Mouse (Mus musculus): ENCODE results near the gene Glcci1.

The Glcci1 gene

DNA sequence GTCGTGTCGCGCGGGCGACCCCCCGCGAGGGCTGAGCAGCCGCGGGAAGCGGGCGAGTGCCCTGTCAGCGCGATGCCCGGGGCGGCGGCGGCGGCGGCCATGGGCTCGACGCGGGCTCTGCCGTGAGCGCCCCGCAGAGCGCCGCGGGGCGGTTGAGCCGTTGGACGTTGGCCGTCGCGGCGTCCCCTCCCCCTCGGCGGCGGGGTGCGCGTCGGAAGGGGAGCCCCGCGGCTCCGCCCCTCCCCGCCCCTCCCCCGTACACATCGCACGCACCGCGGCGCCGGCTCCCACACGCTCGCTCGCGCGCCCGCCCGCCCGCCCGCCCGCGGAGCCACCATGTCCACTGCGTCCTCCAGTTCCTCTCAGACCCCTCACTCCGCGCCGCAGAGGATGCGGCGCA lies at the start of gene Glcci1:
Gene Glcci1 (plus strand): TSS at position 50 of the 400 bp plus-strand sequence.
- DNase-seq (ENCODE audit: low read depth, low spot score) = peak; percentile 89

DNA sequence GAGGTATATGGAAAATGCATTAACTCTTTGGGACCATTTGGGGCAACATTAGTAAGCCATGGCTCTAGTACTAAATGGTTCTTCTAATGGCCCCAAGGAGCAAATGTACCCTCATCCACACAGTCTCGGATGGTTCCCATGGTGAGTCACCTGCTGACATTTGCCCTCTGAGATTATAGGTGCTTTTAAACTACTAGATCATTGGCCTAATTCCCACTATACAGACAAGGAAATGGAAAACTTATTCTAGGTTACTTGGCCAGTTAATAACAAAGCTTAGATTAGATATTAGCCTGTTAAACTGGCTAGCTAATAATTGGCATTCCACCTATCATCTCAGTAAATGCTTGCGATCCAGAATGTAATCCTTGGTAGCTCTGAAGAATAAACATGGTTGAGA lies 47.0 kb upstream of the Glcci1 start:
- no peak for DNase-seq (ENCODE audit: low read depth, low spot score)

DNA sequence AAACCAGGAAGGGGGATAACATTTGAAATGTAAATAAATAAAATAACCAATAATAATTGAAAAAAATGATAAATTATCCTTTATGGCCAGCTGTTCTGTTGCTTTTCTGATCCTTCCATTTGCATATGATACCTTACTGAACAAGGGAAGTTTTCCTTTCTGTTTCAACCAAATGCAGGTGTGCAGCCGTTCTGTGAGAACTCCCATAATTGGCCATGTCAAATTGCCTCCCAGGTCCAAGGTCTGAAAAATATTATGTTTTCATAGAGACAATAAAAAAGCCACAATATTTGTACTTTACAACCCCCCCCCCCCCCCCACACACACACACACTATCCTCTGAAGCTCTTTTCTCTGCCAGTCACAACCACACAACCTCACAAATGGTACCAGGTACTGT lies 44.0 kb upstream of the Glcci1 start:
- DNase-seq (ENCODE audit: low read depth, low spot score) = no peak

DNA sequence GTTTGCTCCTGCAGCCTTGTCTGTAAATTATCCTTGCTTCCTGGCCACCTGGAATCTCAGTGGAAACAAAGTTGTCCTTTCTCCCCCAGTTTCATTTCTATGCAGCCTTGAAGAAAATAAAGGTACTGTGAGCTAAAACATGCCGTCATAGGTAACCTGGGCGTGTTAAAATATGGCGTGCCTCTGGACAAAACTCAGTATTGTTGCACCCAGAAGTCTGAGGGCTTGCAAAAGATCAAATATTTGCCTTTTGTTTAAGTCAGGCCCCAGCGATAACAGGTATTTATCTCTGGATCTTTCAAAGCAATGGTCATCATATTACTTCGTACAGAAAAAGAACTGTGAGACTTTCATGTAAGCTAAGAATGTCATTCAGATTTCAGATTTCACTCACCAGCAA lies 43.4 kb upstream of the Glcci1 start:
- no peak for DNase-seq (ENCODE audit: low read depth, low spot score)

GRCm38 (mm10) chr6:8467667-8468337 lies 41.6 kb upstream of the Glcci1 start:
- DNase-seq (ENCODE audit: low read depth, low spot score) = no peak

DNA sequence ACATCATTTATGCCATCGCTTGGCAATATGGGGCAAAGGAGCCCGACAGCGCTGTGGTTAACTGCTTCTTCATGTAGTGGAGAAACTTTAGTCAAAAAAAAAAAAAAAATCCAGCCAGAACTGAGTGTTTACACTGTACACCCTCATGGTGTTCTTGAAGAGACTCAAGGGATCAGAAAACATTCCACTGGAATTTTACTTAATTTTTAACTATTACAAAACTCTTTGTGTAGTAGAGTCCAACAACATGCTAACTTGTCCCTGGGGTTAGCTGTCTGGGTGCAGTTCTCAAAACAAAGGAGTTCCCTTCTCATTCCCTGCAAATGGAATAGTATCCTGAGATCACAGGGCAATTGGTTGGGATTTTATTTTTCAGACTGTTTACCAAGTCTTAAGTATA lies 39.5 kb upstream of the Glcci1 start:
- no peak for DNase-seq (ENCODE audit: low read depth, low spot score)

- DNase-seq (ENCODE audit: low read depth, low spot score) = no peak
These were observed 37.3 kb upstream of the Glcci1 start for GRCm38 (mm10) chr6:8472125-8472524.

- no peak for DNase-seq (ENCODE audit: low read depth, low spot score)
These were observed 36.5 kb upstream of the Glcci1 start for GRCm38 (mm10) chr6:8472915-8473314.

DNA sequence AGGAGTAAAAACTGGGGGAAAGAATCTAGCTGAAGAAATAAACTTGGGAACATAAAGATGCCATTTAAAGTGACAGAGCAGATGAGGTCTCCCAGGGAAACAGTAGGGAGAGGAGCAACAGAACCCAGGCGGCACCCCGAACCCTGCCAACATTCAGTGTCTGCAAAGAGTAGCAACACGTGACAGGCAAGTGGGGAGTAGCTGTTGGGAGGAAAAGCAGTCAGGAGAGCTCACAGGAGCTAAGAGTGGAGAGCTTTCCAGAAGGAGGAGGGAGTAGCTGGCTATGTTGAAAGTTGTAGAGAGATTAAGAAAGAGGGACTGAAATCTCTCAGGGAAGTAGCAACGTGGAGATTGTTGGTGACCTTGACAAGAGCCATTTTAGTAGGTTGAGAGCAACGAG lies 35.9 kb upstream of the Glcci1 start:
- no peak for DNase-seq (ENCODE audit: low read depth, low spot score)

GRCm38 (mm10) chr6:8474316-8474715 lies 35.1 kb upstream of the Glcci1 start:
- DNase-seq (ENCODE audit: low read depth, low spot score) = no peak

DNA sequence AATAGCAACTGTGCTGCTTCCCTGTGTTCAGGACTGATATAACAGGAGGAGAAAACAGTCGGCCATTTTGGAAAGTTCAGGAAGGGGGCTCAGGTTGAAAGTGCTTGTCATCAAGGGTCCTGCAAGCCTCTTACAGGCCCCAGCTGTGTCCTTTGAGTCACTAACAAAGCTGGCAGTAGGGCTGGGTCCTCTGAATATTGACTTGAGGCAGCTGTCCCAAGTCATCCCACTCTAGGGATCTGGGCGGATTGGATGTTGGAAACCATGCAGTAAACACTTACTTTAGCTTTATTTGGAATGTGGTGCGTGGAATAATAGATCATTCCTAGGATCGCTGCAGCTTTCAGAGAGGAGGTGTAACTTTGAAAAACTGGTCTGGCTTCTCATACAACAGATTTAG lies 34.6 kb upstream of the Glcci1 start:
- no peak for DNase-seq (ENCODE audit: low read depth, low spot score)

DNA sequence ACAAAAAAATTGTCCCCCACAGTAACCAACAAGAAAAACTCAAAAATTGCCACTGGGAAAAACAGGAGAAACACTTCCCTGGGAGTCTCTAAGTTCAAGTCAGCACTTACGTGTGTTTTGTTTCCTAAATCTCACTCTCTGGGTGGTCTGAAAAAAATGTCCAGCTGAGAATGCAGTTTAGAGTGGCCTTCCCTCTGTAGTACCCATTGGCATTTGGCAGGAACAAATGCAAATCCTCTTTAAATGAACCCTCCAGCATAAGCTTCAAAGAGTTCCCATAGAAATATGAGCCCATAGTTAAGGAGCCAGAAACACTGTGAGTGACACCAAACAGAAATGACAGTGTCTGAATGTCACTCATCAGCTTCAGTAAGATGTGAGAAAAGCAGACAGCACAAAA lies 30.2 kb upstream of the Glcci1 start:
- DNase-seq (ENCODE audit: low read depth, low spot score) = no peak

GRCm38 (mm10) chr6:8484437-8485275 lies 24.7 kb upstream of the Glcci1 start:
- DNase-seq (ENCODE audit: low read depth, low spot score) = peak; percentile 54

DNA sequence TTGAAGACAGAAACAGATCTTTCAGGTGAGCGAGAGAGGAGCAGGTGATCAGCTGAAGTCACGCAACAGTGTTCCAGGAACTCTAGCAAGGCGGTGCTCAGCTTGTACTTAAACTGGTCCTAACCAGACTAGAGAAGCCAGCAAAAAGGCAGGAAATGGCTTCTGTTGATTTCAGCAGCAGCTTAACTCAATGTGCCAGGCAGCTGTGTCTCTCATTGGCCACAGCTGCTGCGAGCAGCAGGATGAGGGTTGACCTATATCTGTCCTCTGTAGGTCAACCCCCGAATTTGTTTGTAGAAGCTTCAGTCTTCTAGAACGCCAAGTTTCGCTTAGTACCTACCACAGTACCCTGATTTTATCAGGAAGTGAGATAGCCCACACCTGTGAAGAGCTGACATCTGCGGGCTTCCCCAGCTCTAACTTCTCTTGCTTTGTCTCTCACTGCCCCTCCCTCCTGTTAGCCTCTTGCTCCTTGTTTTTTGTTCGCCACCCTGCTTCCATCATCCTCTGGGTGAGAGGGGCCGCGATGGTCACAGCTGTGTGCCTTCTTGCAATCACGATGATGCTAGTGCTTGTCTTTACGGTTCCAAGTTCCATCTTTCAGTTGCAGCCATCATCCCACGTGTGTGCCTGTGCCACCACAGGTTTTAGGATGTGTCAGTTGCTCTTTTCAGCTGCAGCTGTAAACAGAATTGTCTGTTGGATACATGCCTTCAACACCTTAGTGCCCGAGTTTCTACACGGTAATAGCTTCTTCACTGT lies 23.8 kb upstream of the Glcci1 start:
- DNase-seq (ENCODE audit: low read depth, low spot score) = peak; percentile 85

GRCm38 (mm10) chr6:8486391-8487043 lies 22.9 kb upstream of the Glcci1 start:
- no peak for DNase-seq (ENCODE audit: low read depth, low spot score)

DNA sequence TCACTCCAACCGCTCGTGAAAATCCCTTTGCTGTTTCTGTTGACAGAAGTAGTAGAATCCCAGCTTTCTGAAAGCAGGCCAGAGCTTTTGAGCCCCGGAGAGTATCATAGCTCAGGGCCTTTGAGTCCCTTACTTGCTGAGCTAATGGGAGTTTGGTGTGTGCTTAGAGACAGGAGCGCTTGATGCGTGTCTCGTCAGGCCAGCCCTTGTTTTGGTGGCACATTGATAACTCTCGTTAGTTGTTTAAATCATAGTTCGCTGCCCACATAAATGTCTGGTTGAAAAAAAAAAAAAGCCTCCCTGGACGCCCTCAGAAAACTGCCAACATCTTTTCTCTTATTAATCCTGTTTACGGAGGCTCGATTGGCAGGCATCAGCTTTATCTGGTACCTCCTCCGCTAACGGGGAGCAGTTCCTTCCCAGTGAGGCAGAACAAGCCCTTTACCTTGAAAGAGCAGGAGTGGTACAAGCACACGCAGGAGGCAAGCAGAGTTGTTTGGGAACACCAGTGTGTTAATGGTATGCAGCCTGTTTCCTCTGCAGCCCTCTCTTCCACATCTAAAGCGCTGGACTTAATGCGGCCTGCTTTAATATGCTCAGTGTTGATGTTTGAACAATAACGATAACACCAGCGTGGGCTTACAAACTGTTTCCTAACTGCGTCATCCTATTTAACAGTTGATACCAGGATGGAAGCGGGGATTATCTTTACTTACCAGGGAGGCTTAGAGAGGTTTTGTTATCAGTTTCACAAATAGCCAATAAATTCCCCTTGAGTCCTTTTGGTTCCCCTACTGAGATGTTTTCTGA lies 22.2 kb upstream of the Glcci1 start:
- DNase-seq (ENCODE audit: low read depth, low spot score) = no peak

DNA sequence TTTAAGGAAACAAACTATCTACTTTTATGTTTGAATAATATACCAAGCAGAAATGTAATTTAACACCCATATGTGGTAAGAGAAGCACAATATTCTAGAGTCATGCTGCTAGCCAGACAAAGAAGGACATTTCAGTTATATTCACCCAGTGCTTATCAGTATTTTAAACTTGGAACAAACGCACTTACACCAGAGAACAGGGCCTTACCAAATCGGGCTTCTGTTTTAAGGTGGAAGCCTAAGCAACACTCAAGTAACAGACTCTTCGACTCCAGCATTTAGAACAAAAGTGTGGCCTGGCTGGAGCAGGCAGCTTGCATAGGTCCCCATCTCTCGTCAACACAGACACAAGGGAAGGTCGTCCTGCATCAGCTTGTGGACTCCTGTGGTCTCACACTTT lies 21.2 kb upstream of the Glcci1 start:
- no peak for DNase-seq (ENCODE audit: low read depth, low spot score)

- no peak for DNase-seq (ENCODE audit: low read depth, low spot score)
These were observed 20.1 kb upstream of the Glcci1 start for GRCm38 (mm10) chr6:8489266-8489665.

DNA sequence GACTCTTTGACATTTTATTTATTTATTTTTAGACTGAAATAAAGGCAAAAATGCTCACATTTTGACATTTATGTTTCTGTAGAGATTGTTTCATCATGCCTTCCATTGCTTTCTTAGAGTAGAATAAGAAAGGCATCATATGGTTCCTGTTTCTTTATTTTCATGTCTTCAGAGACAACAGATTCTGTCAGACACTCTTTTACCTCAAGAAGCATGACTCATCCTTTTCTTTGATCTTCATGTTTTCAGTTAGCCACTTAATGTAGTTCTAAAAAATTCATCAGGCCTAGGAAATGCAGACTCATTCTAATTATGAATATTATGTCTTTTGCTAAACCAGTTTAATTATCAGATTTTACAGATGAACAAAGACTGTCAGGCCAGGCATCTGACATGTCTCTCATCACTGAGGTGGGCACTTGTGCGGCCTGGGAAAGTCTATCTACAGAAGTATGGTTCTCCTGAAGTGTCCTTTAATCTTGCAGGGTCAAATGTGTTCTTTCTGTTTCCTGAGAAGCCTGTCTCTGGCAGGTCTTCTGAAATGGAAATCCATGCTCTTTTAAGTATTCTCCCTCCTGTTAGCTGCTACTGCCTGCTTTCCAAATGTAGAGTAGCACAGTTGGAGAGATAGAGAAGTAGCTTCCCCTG lies 19.3 kb upstream of the Glcci1 start:
- DNase-seq (ENCODE audit: low read depth, low spot score) = no peak

GRCm38 (mm10) chr6:8492248-8492647 lies 17.2 kb upstream of the Glcci1 start:
- no peak for DNase-seq (ENCODE audit: low read depth, low spot score)

Data from CD4-positive, CD25-positive, alpha-beta regulatory T cell, adult 2 months (primary cell).